Mouse (Mus musculus) olfactory bulb, adult 2 months (tissue): ENCODE results near the gene Tom1l2. TPM values are rescaled to one million over a fixed set of nuclear protein-coding genes. Genes with fewer than 3 reads are reported as not detected.

Experiments used
- H3K27ac ChIP-seq: fragments of 200-500 bp; 2 replicates; pipeline ENCODE4 v1.5.1; 2012; ENCODE audit warnings: low read depth, low read length; ENCODE audit not compliant: insufficient read depth
- H3K4me1 ChIP-seq: fragments of 200-500 bp; 2 replicates; pipeline ENCODE4 v1.6.1; 2012; ENCODE audit warnings: low read length; ENCODE audit not compliant: control insufficient read depth, insufficient read depth
- H3K4me3 ChIP-seq: fragments of 200-500 bp; 2 replicates; pipeline ENCODE4 v1.5.1; 2012; ENCODE audit warnings: mild to moderate bottlenecking, low read depth, low read length, moderate library complexity; ENCODE audit not compliant: insufficient read depth
- CTCF ChIP-seq: fragments of 200-500 bp; IDR thresholded peaks from 2 replicates; pipeline ENCODE4 v1.5.1; 2012; ENCODE audit warnings: low read depth, mild to moderate bottlenecking, low read length, moderate library complexity; ENCODE audit not compliant: insufficient read depth
- POLR2A ChIP-seq: fragments of 200-500 bp; IDR thresholded peaks from 2 replicates; pipeline ENCODE4 v1.6.1; 2012; ENCODE audit warnings: mild to moderate bottlenecking, low read depth, low read length, moderate library complexity; ENCODE audit not compliant: insufficient read depth
- WGBS: fragments of 180-500 bp; shearing (Covaris S2); methylation state at CpG from one replicate; pipeline ENCODE4 v1.1.7; 2018; 5-methylcytosine and 5-hydroxymethylcytosine counted together
- polyA plus RNA-seq: library from polyadenylated mRNA; stranded (reverse); fragments of >200 nt; gene quantifications from 2 replicates; pipeline ENCODE4 v1.2.4, GENCODE M21; 2012; ENCODE audit warnings: low replicate concordance; ENCODE audit not compliant: missing spikeins, insufficient read depth, insufficient read length

Tom1l2 gene
- polyA plus RNA-seq, 1 experiment, result not detected

DNA sequence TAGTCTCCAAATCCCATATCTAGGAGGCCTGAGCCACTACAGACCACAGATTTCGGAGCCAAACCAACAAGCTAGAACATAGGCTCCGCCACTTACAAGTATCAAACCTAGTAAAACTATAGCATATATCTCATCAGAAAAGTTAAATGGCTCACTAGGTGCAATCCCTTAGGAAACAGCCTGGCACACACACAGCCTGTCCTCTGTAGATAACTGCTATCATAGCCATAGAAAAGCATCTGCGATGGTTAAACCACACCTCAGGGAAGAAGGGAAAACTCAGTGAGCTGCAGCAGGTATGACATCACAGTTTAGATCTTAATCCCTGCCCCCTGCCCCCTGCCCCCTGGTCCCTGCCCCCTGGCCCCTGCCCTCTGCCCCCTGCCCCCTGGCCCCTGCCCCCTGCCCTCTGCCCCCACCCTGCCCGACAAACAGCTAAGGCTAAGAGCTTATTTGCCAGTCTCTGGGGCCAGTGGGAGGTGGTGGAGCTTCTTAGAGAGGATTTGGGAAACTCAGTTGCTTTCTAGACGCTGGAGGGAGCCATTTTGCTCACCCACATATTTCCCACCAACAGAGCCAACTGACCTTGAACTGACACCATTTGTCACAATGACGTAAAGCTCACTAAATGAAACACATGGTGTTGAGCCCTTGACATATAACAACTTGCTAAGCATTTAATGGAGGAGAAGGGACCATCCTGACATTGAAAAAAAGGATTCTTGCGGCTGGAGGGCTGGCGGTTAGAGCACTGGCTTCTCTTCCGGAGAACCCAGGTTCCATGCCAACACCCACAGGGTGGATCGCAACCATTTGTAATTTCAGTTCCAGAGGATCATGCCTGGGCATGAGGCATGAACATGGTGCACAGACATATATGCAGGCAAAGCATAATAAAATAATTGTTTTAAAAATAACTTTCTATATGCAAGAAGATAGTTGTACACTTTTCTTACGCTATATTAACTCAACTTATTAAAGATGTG lies 72.0 kb downstream of the Tom1l2 start:
- WGBS, result 81% methylated on average over 11 of the region's 11 CpGs
- H3K4me1 ChIP-seq, result peaks cover 5% of the 10 kb centered on the region
- TF ChIP-seq CTCF, result no peak
- no peak overlapping the region for H3K27ac ChIP-seq
- H3K4me3 ChIP-seq, result no peak overlapping the region

DNA sequence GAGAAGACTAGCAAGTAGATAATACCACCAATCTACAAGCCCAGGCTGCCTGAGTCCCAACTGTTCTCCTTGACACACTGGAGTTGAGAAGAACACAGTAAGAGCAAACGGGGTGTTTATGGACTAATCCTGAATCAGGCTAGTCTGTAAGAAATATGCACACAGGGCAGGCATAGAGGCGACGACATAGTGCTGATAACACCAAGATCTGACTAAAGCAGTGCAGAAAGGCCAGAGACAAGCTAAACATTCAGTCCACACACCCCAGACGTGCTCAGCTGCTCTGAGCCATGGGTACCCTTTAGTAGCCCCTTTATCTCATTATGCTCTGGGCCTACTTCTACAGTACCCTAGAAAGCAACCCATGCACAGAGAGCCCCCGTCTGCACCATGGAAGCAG lies 73.2 kb downstream of the Tom1l2 start:
- no peak overlapping the region for H3K4me3 ChIP-seq
- 73% methylated on average over 5 of the region's 5 CpGs for WGBS
- H3K27ac ChIP-seq, result no peak overlapping the region
- no peak for TF ChIP-seq POLR2A
- no peak for TF ChIP-seq CTCF
- H3K4me1 ChIP-seq, result peaks cover 4% of the 10 kb centered on the region

DNA sequence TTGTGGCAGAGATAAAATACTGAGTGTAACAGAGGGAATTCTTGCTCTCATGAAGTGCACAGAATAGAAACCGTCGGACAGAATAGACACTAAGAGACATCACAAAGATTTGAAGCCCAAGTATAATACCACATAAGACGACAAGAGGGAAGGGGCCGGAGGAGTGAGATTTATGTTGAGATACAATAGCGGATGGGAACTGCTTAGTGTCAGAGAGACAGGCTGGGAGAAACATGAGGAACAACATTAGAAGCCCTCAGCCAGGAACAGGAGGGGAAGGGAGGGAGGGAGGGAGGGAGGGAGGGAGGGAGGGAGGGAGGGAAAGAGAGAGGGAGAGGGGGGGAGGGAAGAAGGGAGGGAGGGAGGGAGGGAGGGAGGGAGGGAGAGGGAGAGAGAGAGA lies 74.9 kb downstream of the Tom1l2 start:
- WGBS, result 63% methylated on average over 5 of the region's 5 CpGs
- TF ChIP-seq POLR2A, result no peak
- Histone ChIP-seq H3K4me3 (no peak overlapping the region), H3K27ac (no peak overlapping the region), H3K4me1 (peaks cover 10% of the 10 kb centered on the region; the same call in 1 of the 2 replicates)

DNA sequence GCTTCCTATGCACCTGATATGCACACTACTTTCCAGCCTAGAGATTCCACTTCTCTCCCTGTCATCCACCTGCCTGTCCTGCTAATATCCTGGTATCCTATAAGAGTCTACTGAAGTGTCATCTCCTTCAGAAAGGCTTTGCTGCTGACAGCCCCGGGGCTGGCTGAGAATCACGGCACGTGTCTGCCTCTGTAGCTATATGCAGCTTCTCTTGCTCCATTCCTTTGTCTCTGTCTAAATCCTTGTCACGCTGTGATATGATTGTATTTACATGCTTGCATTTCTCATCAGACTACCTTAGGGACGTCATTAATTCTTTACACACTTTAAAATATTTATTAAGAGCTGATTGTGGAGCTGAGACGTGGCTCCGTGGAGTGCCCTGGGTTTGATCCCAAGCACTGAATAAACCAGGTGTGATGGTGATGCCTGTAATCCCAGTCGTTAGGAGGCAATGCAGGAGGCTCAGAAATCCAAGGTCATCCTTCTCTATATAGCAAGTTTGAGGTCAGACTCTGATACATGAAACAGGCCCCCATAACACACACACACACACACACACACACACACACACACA lies 75.5 kb downstream of the Tom1l2 start:
- no peak overlapping the region for H3K27ac ChIP-seq
- peaks cover 10% of the 10 kb centered on the region; the same call in 1 of the 2 replicates for H3K4me1 ChIP-seq
- WGBS, result 79% methylated on average over 8 of the region's 8 CpGs
- H3K4me3 ChIP-seq, result no peak overlapping the region
- TF ChIP-seq POLR2A (no peak), CTCF (no peak)

DNA sequence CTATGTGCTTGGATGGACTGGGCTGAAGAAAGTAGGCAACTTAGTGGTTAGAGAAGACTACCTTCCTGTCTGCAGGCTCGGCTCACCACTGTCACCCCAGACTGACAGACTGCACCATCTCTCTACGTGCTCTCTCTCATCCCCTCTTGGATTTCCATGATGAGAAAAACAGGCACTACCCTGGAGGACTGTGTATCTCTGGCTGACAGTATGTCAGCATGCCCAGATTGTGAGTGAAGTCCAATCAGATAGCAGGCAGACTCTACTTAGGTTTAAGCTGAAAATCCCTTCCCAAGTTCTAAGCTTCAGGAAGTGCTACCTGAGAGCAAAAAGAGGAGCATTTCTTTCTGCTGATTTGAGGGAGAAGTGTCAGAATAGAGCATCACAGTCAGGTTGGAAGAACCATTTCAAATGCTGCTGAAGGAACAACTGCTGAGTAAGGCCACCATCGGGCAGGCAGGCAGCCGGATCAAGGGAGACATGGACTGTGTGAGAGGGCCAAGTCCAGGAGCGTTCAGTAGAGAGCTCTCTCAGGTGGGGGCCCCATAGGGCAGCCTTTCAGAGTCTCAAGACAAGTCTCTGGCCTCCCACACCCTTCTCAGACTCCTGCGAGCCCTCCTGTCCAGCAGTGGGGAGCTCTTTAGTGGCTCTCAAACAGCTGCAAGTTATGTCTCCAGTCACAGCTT lies 76.2 kb downstream of the Tom1l2 start:
- no peak for TF ChIP-seq POLR2A
- TF ChIP-seq CTCF, result no peak
- WGBS, result 90% methylated on average over 6 of the region's 6 CpGs
- Histone ChIP-seq H3K27ac (no peak overlapping the region), H3K4me3 (no peak overlapping the region), H3K4me1 (peaks cover 10% of the 10 kb centered on the region; the same call in 1 of the 2 replicates)

DNA sequence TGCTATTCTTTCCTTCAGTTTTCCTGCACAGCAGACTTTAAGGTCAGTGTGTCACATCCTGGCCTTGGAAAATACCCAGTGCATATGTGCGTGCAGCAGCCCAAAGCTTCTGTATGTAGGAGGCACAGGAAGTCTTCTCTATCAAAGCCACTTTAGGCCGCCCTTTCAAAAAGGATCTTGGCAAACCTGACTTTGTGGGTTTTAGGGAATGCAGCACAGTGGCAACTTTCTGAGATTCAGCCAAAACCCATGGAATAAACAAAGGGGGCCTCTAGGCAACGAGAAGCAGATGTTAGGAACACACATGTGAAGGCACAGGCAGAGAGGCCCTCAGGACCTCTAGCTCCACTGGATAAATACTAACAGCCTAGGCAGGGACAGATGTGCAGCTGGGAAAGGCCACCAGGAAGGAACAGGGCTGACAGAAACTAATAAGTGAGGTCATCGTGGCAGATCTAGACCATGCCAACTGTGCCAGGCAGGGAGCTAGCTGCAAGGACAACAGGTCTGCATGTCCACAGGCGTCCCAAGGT lies 79.4 kb downstream of the Tom1l2 start:
- TF ChIP-seq POLR2A (no peak), CTCF (no peak)
- Histone ChIP-seq H3K4me1 (peaks cover 10% of the 10 kb centered on the region; the same call in 1 of the 2 replicates), H3K4me3 (no peak overlapping the region), H3K27ac (no peak overlapping the region)
- WGBS, result 35% methylated on average over 5 of the region's 5 CpGs

DNA sequence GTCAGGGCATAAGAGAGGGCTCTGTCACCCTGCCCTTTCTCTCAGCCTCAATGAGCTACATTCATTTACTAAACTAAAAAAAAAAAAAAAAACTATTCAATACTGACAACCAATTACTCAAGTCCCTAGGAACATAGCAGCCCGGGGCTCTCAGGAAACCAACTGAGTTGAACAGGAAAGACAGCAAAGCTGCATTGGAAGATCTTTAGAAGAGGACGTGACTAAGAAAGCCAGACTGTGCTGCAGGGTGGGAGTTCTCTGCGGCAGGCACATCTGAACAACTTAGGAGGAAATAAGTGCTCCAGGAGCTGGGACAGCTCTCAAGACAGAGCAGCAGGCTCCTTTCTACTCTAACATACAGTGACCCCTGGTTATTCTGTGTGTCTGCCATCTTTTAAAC lies 84.1 kb downstream of the Tom1l2 start:
- WGBS, result 62% methylated on average over 3 of the region's 3 CpGs
- TF ChIP-seq CTCF (no peak), POLR2A (no peak)
- H3K4me1 ChIP-seq, result peaks cover 3% of the 10 kb centered on the region; the same call in 1 of the 2 replicates

DNA sequence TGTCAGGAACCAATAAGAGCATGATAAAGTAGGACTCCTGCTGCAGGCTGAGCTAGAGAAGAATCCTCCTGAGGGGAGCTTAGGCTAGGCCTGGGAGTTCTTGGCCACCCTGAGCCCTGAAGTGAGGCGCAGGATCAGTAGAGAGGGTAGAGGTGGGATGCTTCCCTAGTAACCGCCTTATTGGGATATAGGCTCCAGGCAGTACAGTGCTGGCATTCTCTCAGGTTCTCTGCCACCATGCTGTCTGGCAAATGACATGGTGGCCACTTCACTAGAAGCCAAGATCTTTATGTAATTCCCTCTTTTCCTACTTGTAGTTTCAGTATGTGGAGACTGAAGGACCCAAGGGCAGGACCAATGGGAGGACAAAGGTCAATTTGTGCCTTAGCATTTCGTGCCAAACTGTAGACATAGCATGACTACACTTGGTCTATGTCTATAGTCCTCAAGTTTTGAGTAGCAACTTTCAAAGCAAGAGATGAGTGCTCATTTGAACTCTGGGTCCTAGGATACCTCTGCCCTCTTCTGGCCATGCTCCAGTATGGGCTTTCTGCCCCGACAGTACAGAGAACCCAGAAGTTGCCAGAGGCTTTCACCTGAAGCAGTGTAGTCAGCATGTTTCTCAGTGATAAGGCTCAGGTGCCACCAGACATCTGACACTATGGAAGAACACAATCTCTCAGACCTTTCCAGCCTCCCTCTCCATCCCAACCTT lies 87.3 kb downstream of the Tom1l2 start:
- H3K4me3 ChIP-seq, result no peak overlapping the region
- 91% methylated on average over 4 of the region's 4 CpGs for WGBS
- H3K27ac ChIP-seq, result no peak overlapping the region
- no peak for TF ChIP-seq CTCF
- no peak for TF ChIP-seq POLR2A
- H3K4me1 ChIP-seq, result peaks cover 3% of the 10 kb centered on the region; the same call in 1 of the 2 replicates

More for the DNA sequence above, 84.1 kb downstream of the Tom1l2 start:
- no peak overlapping the region for H3K27ac ChIP-seq
- no peak overlapping the region for H3K4me3 ChIP-seq
